Mouse (Mus musculus): ENCODE measurements at regions not wholly inside any gene's neighbourhood (a gene's known extent, or its start where the extent isn't known, plus 50 kb on each side); places are given as distances from the start of the nearest gene placed in this dataset.

GRCm38 (mm10) chr11:89929115-89929988 is 73.3 kb downstream of the Pctp start (continued):
- peak; percentile 84 for TF ChIP-seq SIN3A (IDR thresholded peaks at IDR 0.05; ENCODE audit: low read length)
- TF ChIP-seq UBTF (IDR thresholded peaks at IDR 0.05; ENCODE audit: borderline replicate concordance, insufficient read depth, low read depth, low read length), result 0 out of 2 replicates have a peak, but pooled peaks have one; percentile 85
- peak; percentile 44 to 91; a peak in 3 of 4 replicates for TF ChIP-seq POLR2A (IDR thresholded peaks at IDR 0.05; ENCODE audit: control insufficient read depth in 1 of 2, insufficient read depth in 1 of 2, low read depth in 1 of 2, low read length in 2 of 2, poor library complexity in 1 of 2)
- TF ChIP-seq NELFE (IDR thresholded peaks at IDR 0.05; ENCODE audit: low read depth, low read length), result peak; percentile 64

- H3K27ac ChIP-seq (ENCODE audit: control insufficient read depth, low read depth, low read length), result no peak overlapping the region
- H3K4me3 ChIP-seq (ENCODE audit: control insufficient read depth in 1 of 2, insufficient read depth in 1 of 2, low read depth in 2 of 2, low read length in 2 of 2), result no peak overlapping the region
- H3K36me3 ChIP-seq (ENCODE audit: control insufficient read depth in 1 of 2, insufficient read depth in 2 of 2, low read length in 2 of 2), result peaks cover 0 to 16% of the 10 kb centered on the region in 2 experiments; a peak in 2 of 4 replicates
- no peak for TF ChIP-seq TBP (IDR thresholded peaks at IDR 0.05; ENCODE audit: low read depth, low read length)
- no peak for TF ChIP-seq ZKSCAN1 (IDR thresholded peaks at IDR 0.05; ENCODE audit: low read depth, low read length)
- TF ChIP-seq E2F4 (IDR thresholded peaks at IDR 0.05; ENCODE audit: borderline replicate concordance, low read depth, low read length), result no peak
- TF ChIP-seq ZMIZ1 (IDR thresholded peaks at IDR 0.05; ENCODE audit: low read depth, low read length), result no peak
- no peak for TF ChIP-seq TCF12 (IDR thresholded peaks at IDR 0.05; ENCODE audit: low read depth, low read length)
- no peak for TF ChIP-seq GATA1 (IDR thresholded peaks at IDR 0.05; ENCODE audit: low read depth, low read length)
- no peak for TF ChIP-seq POLR2AphosphoS5 (IDR thresholded peaks at IDR 0.05; ENCODE audit: borderline replicate concordance, low read depth, low read length)
- no peak for TF ChIP-seq POLR2A (IDR thresholded peaks at IDR 0.05; ENCODE audit: control insufficient read depth in 1 of 2, insufficient read depth in 1 of 2, low read depth in 1 of 2, low read length in 2 of 2, poor library complexity in 1 of 2)
- no peak for TF ChIP-seq CHD1 (IDR thresholded peaks at IDR 0.05; ENCODE audit: low read depth, low read length)
- no peak for TF ChIP-seq MAZ (IDR thresholded peaks at IDR 0.05; ENCODE audit: low read depth, low read length)
- no peak for TF ChIP-seq MYC (IDR thresholded peaks at IDR 0.05; ENCODE audit: low read depth, low read length)
- TF ChIP-seq NELFE (IDR thresholded peaks at IDR 0.05; ENCODE audit: low read depth, low read length), result no peak
- TF ChIP-seq SIN3A (IDR thresholded peaks at IDR 0.05; ENCODE audit: low read length), result no peak
- TF ChIP-seq MXI1 (IDR thresholded peaks at IDR 0.05; ENCODE audit: low read depth, low read length), result no peak
- no peak for TF ChIP-seq BHLHE40 (IDR thresholded peaks at IDR 0.05; ENCODE audit: borderline replicate concordance, low read depth, low read length)
- H3K9me3 ChIP-seq (replicated peaks; ENCODE audit: insufficient read depth, low read length), result no peaks in the 10 kb centered on the region
- H3K9ac ChIP-seq (ENCODE audit: control insufficient read depth, low read depth, low read length, poor library complexity, severe bottlenecking), result no peak overlapping the region
- H3K79me2 ChIP-seq (ENCODE audit: control insufficient read depth, insufficient read depth, low read length, poor library complexity), result no peaks in the 10 kb centered on the region
- no peak for DNase-seq (ENCODE audit: low read depth, low spot score)
- peaks cover 4 to 15% of the 10 kb centered on the region in 2 experiments for H3K4me1 ChIP-seq (ENCODE audit: control insufficient read depth in 1 of 2, insufficient read depth in 2 of 2, low read length in 2 of 2)
- H3K27me3 ChIP-seq (ENCODE audit: control insufficient read depth in 1 of 2, insufficient read depth in 2 of 2, low read length in 2 of 2), result no peaks in the 10 kb centered on the region
These were observed 75.1 kb downstream of the Pctp start for GRCm38 (mm10) chr11:89927483-89928156.

Measured in MEL (cell line).